Mouse (Mus musculus): ENCODE measurements around the gene Ift122. TPM values are rescaled to one million over a fixed set of nuclear protein-coding genes. Genes with fewer than 3 reads are reported as not detected.

The Ift122 gene
- polyA plus RNA-seq, 1 experiment from 2014 or later, result 9.3 TPM

DNA sequence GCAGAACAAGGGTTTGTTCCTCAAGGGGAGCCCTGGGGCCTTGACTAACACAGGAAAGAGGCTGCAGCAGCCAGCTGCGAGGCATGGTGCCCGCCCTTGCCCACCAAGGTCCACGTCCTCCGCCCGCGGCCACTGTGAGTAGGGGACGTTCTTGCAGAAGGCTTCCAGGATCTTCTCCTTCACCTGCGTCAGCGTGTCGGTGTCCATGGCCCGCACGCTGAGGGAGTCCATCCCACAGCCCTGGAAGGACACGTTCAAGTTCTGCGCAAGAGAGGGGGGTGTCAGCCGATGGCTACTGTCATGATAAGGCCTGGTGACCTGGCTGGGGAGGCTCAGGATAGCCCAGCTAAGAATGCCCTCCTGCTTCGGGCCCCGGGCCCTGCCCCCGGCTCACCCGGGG lies 107.1 kb downstream of the Ift122 start:
- peaks cover 96% of the 10 kb centered on the region for H3K36me3 ChIP-seq (ENCODE audit: inconsistent target)
- no peak overlapping the region for H3K4me3 ChIP-seq (ENCODE audit: inconsistent target)
- WGBS (ENCODE audit: missing documents), result 99% methylated on average over 19 of the region's 19 CpGs
- H3K79me2 ChIP-seq (ENCODE audit: inconsistent target), result no peaks in the 10 kb centered on the region
- H3K27ac ChIP-seq, result no peak overlapping the region

DNA sequence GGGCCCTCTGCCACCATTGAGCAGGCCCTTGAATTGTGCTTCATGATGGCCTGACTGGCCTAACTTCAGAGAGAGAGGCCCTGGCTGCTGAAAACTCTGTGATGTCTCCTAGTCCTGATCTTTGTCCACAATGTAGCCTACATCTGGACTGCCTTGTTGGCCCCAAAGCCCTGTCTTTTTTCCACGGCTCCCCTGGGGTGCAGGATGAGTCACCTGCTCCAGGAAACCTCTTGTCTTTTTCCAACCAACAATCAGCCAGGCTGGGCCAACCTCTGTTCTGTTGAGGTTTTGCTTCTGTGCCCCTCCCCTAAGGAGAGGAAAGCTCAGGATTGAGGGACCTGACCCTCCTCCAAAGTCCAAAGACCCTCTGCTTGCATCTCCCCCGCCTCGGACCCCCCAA lies 108.5 kb downstream of the Ift122 start:
- Histone ChIP-seq H3K4me3 (ENCODE audit: inconsistent target) (no peak overlapping the region), H3K27ac (no peak overlapping the region), H3K79me2 (ENCODE audit: inconsistent target) (no peaks in the 10 kb centered on the region), H3K36me3 (ENCODE audit: inconsistent target) (peaks cover 98% of the 10 kb centered on the region)
- 92% methylated on average over 3 of the region's 3 CpGs for WGBS (ENCODE audit: missing documents)

DNA sequence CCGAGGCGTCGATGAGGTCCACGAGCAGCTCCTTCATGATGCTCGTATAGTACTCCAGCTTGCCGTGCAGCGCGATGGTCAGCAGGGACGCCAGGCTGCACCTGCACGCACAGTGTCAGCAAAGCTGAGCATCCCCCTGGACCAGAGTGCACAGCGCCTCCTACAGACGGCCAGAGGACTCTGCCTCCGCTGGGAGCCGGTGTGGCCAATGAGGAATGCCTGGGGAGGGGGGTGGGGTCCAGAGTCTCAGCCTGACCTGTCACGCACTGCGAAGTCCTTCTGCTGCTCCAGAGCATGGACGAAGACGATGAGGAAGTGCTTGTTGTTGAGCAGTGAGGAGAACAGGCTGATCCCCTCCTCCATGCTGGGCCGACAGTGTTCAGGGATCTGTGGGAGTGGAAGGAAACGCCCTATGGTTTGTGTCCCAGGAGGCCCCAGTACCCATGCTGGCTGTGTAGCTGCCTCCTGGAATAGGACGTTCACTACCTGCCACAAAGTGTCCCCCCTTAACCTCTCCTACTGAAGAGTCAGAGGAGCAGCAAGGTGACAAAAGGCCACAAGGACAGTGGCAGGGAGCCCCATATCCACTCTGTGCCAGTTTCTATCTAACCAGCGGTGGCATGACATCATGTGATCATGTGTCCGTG lies 109.3 kb downstream of the Ift122 start:
- no peak overlapping the region for H3K4me3 ChIP-seq (ENCODE audit: inconsistent target)
- 97% methylated on average over 19 of the region's 23 CpGs for WGBS (ENCODE audit: missing documents)
- H3K79me2 ChIP-seq (ENCODE audit: inconsistent target), result no peaks in the 10 kb centered on the region
- peaks cover 98% of the 10 kb centered on the region for H3K36me3 ChIP-seq (ENCODE audit: inconsistent target)
- no peak overlapping the region for H3K27ac ChIP-seq

DNA sequence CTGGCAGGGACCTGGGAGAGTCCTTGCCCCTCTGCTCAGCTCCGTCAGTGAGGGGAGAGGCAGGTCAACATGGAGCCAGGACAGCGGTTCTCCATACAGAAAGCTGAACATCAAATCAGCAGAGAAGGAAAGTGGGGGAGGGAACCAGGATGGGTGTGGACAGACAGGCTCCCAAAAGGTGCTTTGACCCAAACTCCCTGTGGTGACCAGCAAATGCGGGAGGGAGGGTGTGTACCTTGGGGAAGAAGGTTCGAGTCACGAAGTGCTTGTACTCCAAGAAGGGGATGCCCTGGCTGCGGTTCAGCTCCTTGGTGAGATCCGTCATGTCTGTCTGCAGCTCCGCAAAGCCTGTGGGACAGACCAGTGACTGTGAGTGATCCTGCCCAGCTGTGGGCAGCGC lies 110.4 kb downstream of the Ift122 start:
- Histone ChIP-seq H3K36me3 (ENCODE audit: inconsistent target) (peaks cover 98% of the 10 kb centered on the region), H3K27ac (no peak overlapping the region), H3K4me3 (ENCODE audit: inconsistent target) (no peak overlapping the region), H3K79me2 (ENCODE audit: inconsistent target) (no peaks in the 10 kb centered on the region)
- WGBS (ENCODE audit: missing documents), result 93% methylated on average over 9 of the region's 9 CpGs

DNA sequence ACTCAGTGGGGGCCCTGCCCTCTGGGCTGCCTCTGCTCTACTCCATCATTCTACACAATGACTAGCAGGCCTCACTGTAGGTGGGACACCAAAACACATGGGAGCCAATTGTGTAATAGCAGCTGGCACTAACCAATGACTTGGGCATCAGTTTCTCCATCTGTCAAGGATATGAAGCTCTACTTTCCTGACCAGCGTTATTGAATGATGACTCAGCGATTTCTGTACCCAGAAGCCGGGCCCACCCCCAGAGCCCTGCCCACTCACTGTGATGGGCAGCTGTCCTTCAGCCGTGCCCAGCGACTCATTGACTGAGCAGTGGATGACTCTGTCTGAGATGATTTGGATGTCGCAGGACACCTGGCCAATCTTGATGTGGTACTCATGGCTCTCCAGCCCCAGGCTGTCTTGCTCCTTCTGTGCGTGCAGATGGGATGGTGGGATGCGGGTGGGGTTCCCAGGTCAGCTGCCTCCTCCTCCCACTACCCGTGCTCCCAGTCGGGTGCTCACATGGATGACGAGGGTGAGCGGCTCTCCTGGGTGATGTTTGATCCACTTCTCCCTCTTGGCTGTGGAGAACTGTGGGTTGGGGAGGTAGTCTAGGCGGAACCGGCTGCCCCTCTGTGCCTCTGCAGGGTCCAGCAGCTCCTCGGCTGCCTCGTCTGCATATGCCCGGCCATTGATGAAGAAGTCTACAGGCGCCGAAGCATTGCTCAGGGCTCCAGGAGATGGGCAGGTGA lies 113.1 kb downstream of the Ift122 start:
- H3K4me3 ChIP-seq (ENCODE audit: inconsistent target), result no peak overlapping the region
- H3K27ac ChIP-seq, result no peak overlapping the region
- H3K36me3 ChIP-seq (ENCODE audit: inconsistent target), result peaks cover 79% of the 10 kb centered on the region
- WGBS (ENCODE audit: missing documents), result 91% methylated on average over 18 of the region's 19 CpGs
- no peaks in the 10 kb centered on the region for H3K79me2 ChIP-seq (ENCODE audit: inconsistent target)

DNA sequence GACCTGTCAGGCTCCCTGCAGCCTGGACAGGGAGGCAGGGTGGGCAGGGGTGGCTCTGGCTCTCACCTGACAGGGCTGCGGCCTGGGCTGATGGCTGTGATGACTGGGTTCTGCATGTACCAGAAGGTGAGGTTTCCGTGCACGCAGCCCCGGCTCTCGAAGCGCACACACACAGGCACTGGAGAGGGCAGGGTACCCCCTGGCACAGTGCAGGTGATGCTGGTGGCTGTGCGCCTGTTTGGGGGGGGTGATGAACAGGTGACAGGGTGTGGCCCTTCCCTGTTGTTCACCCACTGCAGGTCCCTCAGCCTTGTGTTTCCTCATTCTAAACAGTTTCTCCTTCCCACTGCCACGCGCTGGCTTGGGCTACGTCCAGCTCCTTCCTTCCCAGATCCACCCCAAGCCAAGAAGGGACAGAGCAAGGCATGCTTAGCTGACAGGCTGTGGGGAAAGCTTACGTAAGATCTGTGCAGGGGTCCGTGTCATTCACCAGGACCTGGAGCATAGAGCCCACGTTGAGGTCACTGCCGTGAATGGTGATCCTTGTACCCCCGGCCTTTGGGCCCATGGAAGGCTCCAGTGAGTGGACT lies 114.1 kb downstream of the Ift122 start:
- H3K79me2 ChIP-seq (ENCODE audit: inconsistent target), result no peaks in the 10 kb centered on the region; the same call in 1 of the 2 replicates
- H3K27ac ChIP-seq, result no peak overlapping the region; the same call in 1 of the 2 replicates
- 84% methylated on average over 15 of the region's 15 CpGs for whole genome bisulfite sequencing (ENCODE audit: missing documents)
- H3K36me3 ChIP-seq (ENCODE audit: inconsistent target), result peaks cover 69% of the 10 kb centered on the region
- no peak overlapping the region for H3K4me3 ChIP-seq (ENCODE audit: inconsistent target)

DNA sequence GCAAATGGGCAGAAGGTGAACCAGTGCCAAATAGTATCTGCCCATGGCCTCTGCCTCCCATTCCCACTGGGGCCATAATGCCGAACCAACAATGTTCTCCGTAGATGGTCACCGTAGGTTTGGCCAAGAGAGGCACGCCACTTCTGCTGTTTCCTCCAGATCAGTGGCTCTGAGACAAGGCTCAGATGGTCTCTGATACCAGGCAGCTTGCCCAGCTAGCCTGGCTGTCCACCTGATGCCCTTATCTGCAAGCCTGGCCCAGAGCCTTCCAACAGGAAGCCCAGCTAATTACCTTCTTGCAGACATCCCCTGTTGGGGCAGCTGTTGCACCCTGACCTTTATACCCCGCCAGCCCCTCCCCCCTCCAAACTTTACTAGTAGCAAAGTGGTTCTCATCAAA lies 114.8 kb downstream of the Ift122 start:
- 90% methylated on average over 5 of the region's 5 CpGs for WGBS (ENCODE audit: missing documents)
- Histone ChIP-seq H3K36me3 (ENCODE audit: inconsistent target) (peaks cover 62% of the 10 kb centered on the region), H3K27ac (peak overlapping the region; percentile 69), H3K79me2 (ENCODE audit: inconsistent target) (no peaks in the 10 kb centered on the region; the same call in 1 of the 2 replicates), H3K4me3 (ENCODE audit: inconsistent target) (no peak overlapping the region)

DNA sequence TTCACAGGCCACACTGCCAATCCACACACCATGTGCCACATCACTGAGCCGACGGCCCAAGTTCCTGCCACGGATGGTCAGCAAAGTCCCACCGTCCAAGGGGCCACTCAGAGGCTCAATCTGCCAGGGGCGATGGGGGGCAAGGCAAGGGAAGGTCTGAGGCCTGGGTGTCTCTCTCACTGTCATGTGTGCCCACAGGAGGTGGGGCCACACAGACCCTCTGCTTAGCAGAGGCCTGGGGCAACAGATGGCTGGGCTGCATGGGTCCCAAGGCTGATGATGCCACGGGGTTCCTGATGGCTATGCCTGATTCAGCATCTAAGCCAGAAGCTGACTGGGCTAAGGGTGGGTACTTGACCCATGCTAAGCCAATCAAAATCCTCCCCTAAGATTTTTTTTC lies 115.4 kb downstream of the Ift122 start:
- H3K79me2 ChIP-seq (ENCODE audit: inconsistent target), result peaks cover under 1% of the 10 kb centered on the region; the same call in 1 of the 2 replicates
- H3K27ac ChIP-seq, result peak overlapping the region; percentile 69
- no peak overlapping the region for H3K4me3 ChIP-seq (ENCODE audit: inconsistent target)
- peaks cover 56% of the 10 kb centered on the region for H3K36me3 ChIP-seq (ENCODE audit: inconsistent target)
- WGBS (ENCODE audit: missing documents), result 78% methylated on average over 6 of the region's 6 CpGs

DNA sequence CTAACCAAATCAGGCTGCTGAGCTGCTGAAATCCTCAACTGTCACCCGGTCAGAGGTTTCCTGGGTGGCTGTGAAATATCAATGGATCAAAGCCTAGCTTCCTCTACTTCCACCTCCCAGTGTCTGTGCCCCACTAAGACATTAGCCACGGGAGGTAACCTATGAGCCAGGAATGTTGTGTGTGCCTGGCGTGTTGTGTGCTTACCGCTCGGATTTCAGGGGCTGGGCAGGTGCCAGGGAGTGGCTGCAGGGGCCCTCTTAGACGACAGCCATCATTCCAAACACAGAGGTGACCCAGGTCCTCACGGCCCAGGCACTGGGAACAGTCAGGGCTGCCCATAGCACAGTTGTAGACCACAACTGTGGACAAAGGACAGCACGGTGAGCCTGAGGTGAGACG lies 115.8 kb downstream of the Ift122 start:
- H3K27ac ChIP-seq, result peak overlapping the region; percentile 69
- peaks cover 52% of the 10 kb centered on the region for H3K36me3 ChIP-seq (ENCODE audit: inconsistent target)
- WGBS (ENCODE audit: missing documents), result 62% methylated on average over 8 of the region's 9 CpGs
- H3K79me2 ChIP-seq (ENCODE audit: inconsistent target), result peaks cover 5% of the 10 kb centered on the region; the same call in 1 of the 2 replicates
- no peak overlapping the region for H3K4me3 ChIP-seq (ENCODE audit: inconsistent target)

DNA sequence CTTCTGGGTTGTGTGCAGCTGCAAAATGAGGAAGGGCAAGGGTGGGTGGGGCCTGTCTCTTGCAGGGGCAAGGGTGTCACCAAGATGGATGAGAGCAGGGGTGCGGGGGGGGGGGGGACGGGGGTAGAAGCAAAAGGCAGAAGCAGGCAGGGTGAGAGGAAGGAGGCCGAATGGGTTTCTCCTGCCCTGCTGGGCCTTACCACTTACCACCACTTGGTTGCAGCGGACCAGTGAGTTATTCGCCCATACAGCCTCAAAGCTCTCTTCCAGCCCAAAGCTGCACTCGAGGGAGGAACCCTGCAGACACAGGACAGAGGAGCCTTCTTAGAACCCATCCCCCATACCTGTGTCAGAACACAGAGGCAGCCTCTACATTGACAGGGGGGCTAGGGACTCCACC lies 116.7 kb downstream of the Ift122 start:
- H3K36me3 ChIP-seq (ENCODE audit: inconsistent target), result peaks cover 44% of the 10 kb centered on the region
- 33% methylated on average over 4 of the region's 6 CpGs for WGBS (ENCODE audit: missing documents)
- H3K4me3 ChIP-seq (ENCODE audit: inconsistent target), result no peak overlapping the region
- H3K79me2 ChIP-seq (ENCODE audit: inconsistent target), result peaks cover 13% of the 10 kb centered on the region; the same call in 1 of the 2 replicates
- H3K27ac ChIP-seq, result peak overlapping the region; percentile 69

DNA sequence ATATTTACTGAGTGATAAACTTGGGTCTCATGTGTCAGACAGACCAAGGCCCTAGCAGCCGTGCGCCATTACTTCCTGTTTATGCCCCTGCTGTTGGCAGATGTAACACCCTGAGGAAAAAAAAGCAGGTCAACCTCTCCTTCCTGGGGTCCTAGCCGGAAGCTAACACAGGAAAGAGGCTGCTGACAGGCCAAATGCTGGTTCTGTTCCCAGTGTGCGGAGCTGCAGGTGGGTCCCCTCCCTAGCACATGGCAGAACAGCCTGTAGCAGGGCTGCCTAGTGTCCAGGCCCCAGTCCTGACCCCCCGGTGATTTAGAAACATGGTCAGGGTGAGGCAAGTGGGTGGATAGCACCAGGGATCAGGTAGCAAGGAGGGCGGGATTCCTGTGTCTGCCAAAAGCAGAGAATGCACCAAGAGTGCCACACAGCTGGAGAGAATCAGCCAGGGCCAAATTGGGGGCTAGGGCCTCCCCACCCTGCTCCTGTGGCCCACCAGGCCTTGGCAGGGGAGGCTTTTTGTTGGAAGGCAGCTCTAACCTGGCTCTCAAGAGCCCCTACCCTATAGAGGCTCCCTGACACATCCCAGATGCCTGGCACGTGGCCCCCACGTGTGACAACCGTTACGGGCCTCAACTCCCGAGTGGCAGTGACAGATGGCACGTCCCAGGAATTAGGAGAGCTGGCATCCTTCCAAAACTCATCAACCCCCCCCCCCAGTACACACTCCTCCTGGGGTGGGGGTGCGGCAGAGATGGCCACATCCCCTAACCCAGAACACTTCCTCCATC lies 118.2 kb downstream of the Ift122 start:
- WGBS (ENCODE audit: missing documents), result 74% methylated on average over 13 of the region's 13 CpGs
- Histone ChIP-seq H3K36me3 (ENCODE audit: inconsistent target) (peaks cover 37% of the 10 kb centered on the region), H3K79me2 (ENCODE audit: inconsistent target) (peaks cover 23% of the 10 kb centered on the region; the same call in 1 of the 2 replicates), H3K27ac (peak overlapping the region; percentile 69), H3K4me3 (ENCODE audit: inconsistent target) (no peak overlapping the region)

DNA sequence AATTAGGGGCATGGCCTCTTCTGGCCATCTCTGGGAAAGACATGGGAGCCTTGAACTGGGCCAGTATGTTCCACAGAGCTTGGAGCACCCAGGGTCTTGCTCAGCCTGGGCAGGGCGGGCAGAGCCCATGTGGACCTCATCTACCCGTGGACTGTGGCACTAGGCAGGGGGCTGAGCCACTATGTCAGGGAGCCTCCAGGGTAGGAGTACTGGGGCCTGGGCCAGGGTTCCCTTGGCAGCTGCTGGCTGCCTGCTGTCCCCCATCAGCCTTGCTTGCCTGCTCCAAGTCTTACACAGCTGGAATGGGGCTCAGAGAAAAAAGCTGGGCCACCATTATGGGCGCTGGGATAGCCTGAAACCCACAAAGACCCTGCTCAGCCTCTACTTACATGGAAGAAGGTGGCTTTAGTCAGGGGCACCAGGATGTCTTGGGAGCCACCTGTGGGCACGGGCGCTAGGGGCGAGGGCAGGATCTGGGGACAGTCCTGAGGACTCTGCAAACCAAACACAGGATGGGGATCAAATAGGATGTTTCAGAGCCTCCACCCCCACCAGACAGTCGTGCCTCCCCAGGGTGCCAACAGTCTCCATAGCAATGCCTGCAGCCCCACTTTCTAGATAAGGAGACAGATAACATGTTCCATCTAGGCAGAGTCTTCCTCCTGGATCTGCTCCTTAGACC lies 119.0 kb downstream of the Ift122 start:
- Histone ChIP-seq H3K36me3 (ENCODE audit: inconsistent target) (peaks cover 30% of the 10 kb centered on the region), H3K27ac (peak overlapping the region; percentile 69), H3K79me2 (ENCODE audit: inconsistent target) (peaks cover 31% of the 10 kb centered on the region; the same call in 1 of the 2 replicates), H3K4me3 (ENCODE audit: inconsistent target) (no peak overlapping the region)
- 89% methylated on average over 7 of the region's 7 CpGs for WGBS (ENCODE audit: missing documents)

DNA sequence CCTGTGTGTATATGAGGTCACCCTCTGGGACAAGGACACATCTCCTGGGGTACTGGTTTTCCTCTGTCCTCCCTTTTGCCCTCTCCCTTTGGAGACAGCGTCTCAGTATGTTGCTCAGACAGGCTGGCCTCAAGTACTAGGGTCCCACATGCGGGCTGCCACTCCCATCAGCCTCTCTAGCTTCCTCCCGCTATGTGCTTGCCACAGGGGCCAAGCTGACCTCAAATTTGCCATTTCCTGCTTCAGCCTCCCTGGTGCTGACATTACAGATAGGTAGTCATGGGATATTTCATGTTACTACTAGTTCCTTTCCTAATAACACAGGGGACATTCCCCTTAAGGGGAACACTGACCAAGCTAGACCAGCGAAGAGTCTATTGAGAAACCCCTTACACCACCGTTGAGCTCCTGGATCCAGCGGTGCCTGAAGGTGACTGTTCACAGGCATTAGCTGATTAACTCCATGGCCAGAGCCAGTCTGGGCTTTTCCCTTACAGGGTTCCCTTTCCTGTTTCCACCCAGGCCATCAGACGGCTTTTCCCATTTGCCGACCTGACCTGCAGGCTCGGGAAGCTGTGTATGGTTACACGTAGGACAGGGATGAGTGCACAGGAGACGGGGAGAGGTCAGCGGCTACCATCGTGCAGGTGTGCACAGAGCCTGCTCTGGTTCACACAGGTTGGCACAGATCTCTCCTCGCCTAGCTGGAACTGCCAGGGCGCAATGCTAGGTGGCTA lies 120.0 kb downstream of the Ift122 start:
- WGBS (ENCODE audit: missing documents), result 70% methylated on average over 15 of the region's 15 CpGs
- Histone ChIP-seq H3K36me3 (ENCODE audit: inconsistent target) (peaks cover 22% of the 10 kb centered on the region), H3K79me2 (ENCODE audit: inconsistent target) (peaks cover 42% of the 10 kb centered on the region; the same call in 1 of the 2 replicates), H3K27ac (peak overlapping the region; percentile 69), H3K4me3 (ENCODE audit: inconsistent target) (no peak overlapping the region)
